Mouse (Mus musculus) forelimb bud, embryonic 11.5 days (tissue): ENCODE measurements at regions not wholly inside any gene's neighbourhood (a gene's known extent, or its start where the extent isn't known, plus 50 kb on each side); places are given as distances from the start of the nearest gene placed in this dataset.

Experiments
- DNase-seq: peaks from one replicate; pipeline ENCODE4 v3.0.0-alpha.2; 2012; ENCODE audit warnings: low read depth, low spot score

- no peak for DNase-seq
Measured at GRCm38 (mm10) chr4:48871105-48871504, 188.0 kb upstream of the Plppr1 start.

- no peak for DNase-seq
Measured at GRCm38 (mm10) chr4:48889074-48889592, 169.9 kb upstream of the Plppr1 start.

GRCm38 (mm10) chr4:48904551-48904950, 154.5 kb upstream of the Plppr1 start:
- no peak for DNase-seq

- DNase-seq, result peak; percentile 35
Measured at GRCm38 (mm10) chr4:48905196-48905867, 153.7 kb upstream of the Plppr1 start.

GRCm38 (mm10) chr4:48909161-48909560, 149.9 kb upstream of the Plppr1 start:
- DNase-seq, result no peak

GRCm38 (mm10) chr4:48913301-48913700, 145.8 kb upstream of the Plppr1 start:
- no peak for DNase-seq

GRCm38 (mm10) chr4:48924576-48925459, 134.3 kb upstream of the Plppr1 start:
- no peak for DNase-seq

GRCm38 (mm10) chr4:48938420-48938819, 120.7 kb upstream of the Plppr1 start:
- DNase-seq, result no peak

GRCm38 (mm10) chr4:48938892-48939291, 120.2 kb upstream of the Plppr1 start:
- no peak for DNase-seq

- peak; percentile 36 for DNase-seq
Measured at GRCm38 (mm10) chr4:48945266-48945818, 113.7 kb upstream of the Plppr1 start.

- DNase-seq, result no peak
Measured at GRCm38 (mm10) chr4:48952965-48953364, 106.1 kb upstream of the Plppr1 start.

- DNase-seq, result no peak
Measured at GRCm38 (mm10) chr4:48975810-48976209, 83.3 kb upstream of the Plppr1 start.

GRCm38 (mm10) chr4:48992021-48992420, 67.1 kb upstream of the Plppr1 start:
- DNase-seq, result no peak
